Mouse (Mus musculus) midbrain, embryonic 14.5 days (tissue): Measurements from ENCODE around the gene Hdlbp. TPM values are rescaled to one million over a fixed set of nuclear protein-coding genes. Genes with fewer than 3 reads are reported as not detected.

Experiments used
- ATAC-seq: fragments of 200-750 bp; cut with Nextera tagmentation; 2 replicates; pipeline ENCODE4 v1.8.0; 2017; ENCODE audit warnings: moderate number of reproducible peaks, moderate library complexity; ENCODE audit not compliant: low FRiP score, low TSS enrichment
- DNase-seq: peaks from one replicate; pipeline ENCODE4 v3.0.0-alpha.2; 2015
- H3K27ac ChIP-seq: fragments of 300-500 bp; sonication (generic); replicated peaks from 2 replicates; pipeline ENCODE4 v1.5.1; 2014; ENCODE audit warnings: mild to moderate bottlenecking, low read depth, low read length, moderate library complexity
- H3K27me3 ChIP-seq: fragments of 300-500 bp; sonication (generic); 2 replicates; pipeline ENCODE4 v1.6.1; 2014; ENCODE audit warnings: low read length, control low read depth, mixed read lengths; ENCODE audit not compliant: control insufficient read depth, insufficient read depth
- H3K36me3 ChIP-seq: fragments of 300-500 bp; sonication (generic); 2 replicates; pipeline ENCODE4 v1.6.1; 2014; ENCODE audit warnings: low read length, control low read depth; ENCODE audit not compliant: control insufficient read depth, insufficient read depth
- H3K4me1 ChIP-seq: fragments of 300-500 bp; sonication (generic); 2 replicates; pipeline ENCODE4 v1.6.1; 2014; ENCODE audit warnings: mild to moderate bottlenecking, antibody characterized with exemption, low read length, control low read depth; ENCODE audit not compliant: control insufficient read depth, insufficient read depth
- H3K4me2 ChIP-seq: fragments of 300-500 bp; sonication (generic); 2 replicates; pipeline ENCODE4 v1.6.1; 2014; ENCODE audit warnings: mild to moderate bottlenecking, low read length, moderate library complexity
- H3K4me3 ChIP-seq: fragments of 300-500 bp; sonication (generic); replicated peaks from 2 replicates; pipeline ENCODE4 v1.5.1; 2014; ENCODE audit warnings: low read depth, low read length
- H3K9ac ChIP-seq: fragments of 300-500 bp; sonication (generic); replicated peaks from 2 replicates; pipeline ENCODE4 v1.6.1; 2014; ENCODE audit warnings: mild to moderate bottlenecking, low read length, moderate library complexity
- H3K9me3 ChIP-seq: fragments of 300-500 bp; sonication (generic); 2 replicates; pipeline ENCODE4 v1.6.1; 2016; ENCODE audit warnings: low read length, control low read depth, mixed read lengths; ENCODE audit not compliant: control insufficient read depth
- WGBS: fragments of 180-500 bp; shearing (Covaris S2); extraction: QIAGEN DNeasy Blood & Tissue Kit; methylation state at CpG from one replicate; pipeline ENCODE4 v1.1.7; 2014; 5-methylcytosine and 5-hydroxymethylcytosine counted together
- polyA plus RNA-seq: library from polyadenylated mRNA; unstranded; fragments of >200 nt; fragmentation: Nextera tagmentation; extraction: Ambion mirVana; gene quantifications from 2 replicates; pipeline ENCODE4 v1.2.1, GENCODE M21; 2014

Gene Hdlbp
- polyA plus RNA-seq, 1 experiment from 2014 or later = 69.0 TPM

GRCm38 (mm10) chr1:93403403-93403802, 75.2 kb downstream of the Hdlbp start:
- H3K27ac ChIP-seq = no peak overlapping the region
- H3K4me1 ChIP-seq = no peaks in the 10 kb centered on the region
- DNase-seq = no peak
- ATAC-seq = no peak
- no peaks in the 10 kb centered on the region for H3K27me3 ChIP-seq
- no peaks in the 10 kb centered on the region for H3K9me3 ChIP-seq
- H3K4me3 ChIP-seq = no peak overlapping the region
- no peak overlapping the region for H3K9ac ChIP-seq
- H3K36me3 ChIP-seq = peaks cover 27% of the 10 kb centered on the region
- 91% methylated on average over 4 of the region's 4 CpGs for WGBS
- H3K4me2 ChIP-seq = no peak overlapping the region

GRCm38 (mm10) chr1:93401191-93402052, 77.2 kb downstream of the Hdlbp start:
- peak; percentile 12 for DNase-seq
- no peak for ATAC-seq
- H3K9ac ChIP-seq = no peak overlapping the region

GRCm38 (mm10) chr1:93388906-93389305, 89.7 kb downstream of the Hdlbp start:
- H3K9me3 ChIP-seq = no peaks in the 10 kb centered on the region
- no peak for DNase-seq
- no peak overlapping the region for H3K4me3 ChIP-seq
- no peak overlapping the region for H3K4me2 ChIP-seq
- H3K9ac ChIP-seq = no peak overlapping the region
- H3K36me3 ChIP-seq = no peaks in the 10 kb centered on the region
- H3K27ac ChIP-seq = no peak overlapping the region
- WGBS = 76% methylated on average over 2 of the region's 2 CpGs
- no peaks in the 10 kb centered on the region for H3K27me3 ChIP-seq
- H3K4me1 ChIP-seq = no peaks in the 10 kb centered on the region
- no peak for ATAC-seq

More at GRCm38 (mm10) chr1:93401191-93402052, 77.2 kb downstream of the Hdlbp start:
- Histone ChIP-seq H3K9me3 (no peaks in the 10 kb centered on the region), H3K36me3 (peaks cover 7% of the 10 kb centered on the region), H3K27me3 (no peaks in the 10 kb centered on the region), H3K4me3 (no peak overlapping the region), H3K4me2 (peak overlapping the region; percentile 34), H3K4me1 (no peaks in the 10 kb centered on the region), H3K27ac (no peak overlapping the region)
- WGBS = 22% methylated on average over 38 of the region's 38 CpGs

GRCm38 (mm10) chr1:93387198-93387597, 91.4 kb downstream of the Hdlbp start:
- H3K9me3 ChIP-seq = no peaks in the 10 kb centered on the region
- H3K9ac ChIP-seq = no peak overlapping the region
- 83% methylated on average over 2 of the region's 2 CpGs for WGBS
- no peak for ATAC-seq
- H3K27ac ChIP-seq = no peak overlapping the region
- H3K27me3 ChIP-seq = no peaks in the 10 kb centered on the region
- DNase-seq = no peak
- H3K4me3 ChIP-seq = no peak overlapping the region
- H3K36me3 ChIP-seq = no peaks in the 10 kb centered on the region
- H3K4me1 ChIP-seq = no peaks in the 10 kb centered on the region
- no peak overlapping the region for H3K4me2 ChIP-seq

- DNase-seq (no peak), ATAC-seq (no peak)
- 80% methylated on average over 5 of the region's 5 CpGs for WGBS
- Histone ChIP-seq H3K27me3 (no peaks in the 10 kb centered on the region), H3K4me3 (no peak overlapping the region), H3K4me2 (no peak overlapping the region), H3K36me3 (no peaks in the 10 kb centered on the region), H3K9ac (no peak overlapping the region), H3K9me3 (no peaks in the 10 kb centered on the region), H3K27ac (no peak overlapping the region), H3K4me1 (no peaks in the 10 kb centered on the region)
These were observed 99.5 kb downstream of the Hdlbp start for GRCm38 (mm10) chr1:93379117-93379516.

GRCm38 (mm10) chr1:93377307-93377706, 101.3 kb downstream of the Hdlbp start:
- no peak for DNase-seq
- no peak overlapping the region for H3K9ac ChIP-seq
- H3K9me3 ChIP-seq = no peaks in the 10 kb centered on the region
- H3K4me3 ChIP-seq = no peak overlapping the region
- no peaks in the 10 kb centered on the region for H3K27me3 ChIP-seq
- H3K27ac ChIP-seq = no peak overlapping the region
- no peaks in the 10 kb centered on the region for H3K36me3 ChIP-seq
- WGBS = 75% methylated on average over 5 of the region's 5 CpGs
- H3K4me1 ChIP-seq = no peaks in the 10 kb centered on the region
- H3K4me2 ChIP-seq = no peak overlapping the region
- ATAC-seq = no peak

- Histone ChIP-seq H3K4me2 (no peak within 1 kb of the TSS), H3K4me3 (no peak within 1 kb of the TSS), H3K9me3 (no peaks in the 10 kb centered on the region), H3K27ac (no peak within 1 kb of the TSS), H3K9ac (no peak within 1 kb of the TSS), H3K4me1 (no peaks in the 10 kb centered on the region), H3K36me3 (no peaks in the 10 kb centered on the region), H3K27me3 (no peaks in the 10 kb centered on the region)
- 72% methylated on average over 4 of the region's 4 CpGs for WGBS
- DNase-seq = no peak
- no peak for ATAC-seq
These were observed 105.0 kb downstream of the Hdlbp start, which contains the start of gene Ano7 for GRCm38 (mm10) chr1:93373665-93374064. Ano7 (plus strand) TSS chr1:93373930.

- ATAC-seq = no peak
These were observed 113.0 kb downstream of the Hdlbp start for GRCm38 (mm10) chr1:93365641-93366040.

GRCm38 (mm10) chr1:93362661-93363060, 116.0 kb downstream of the Hdlbp start:
- H3K27ac ChIP-seq = no peak overlapping the region
- H3K9me3 ChIP-seq = no peaks in the 10 kb centered on the region
- H3K4me3 ChIP-seq = no peak overlapping the region
- H3K27me3 ChIP-seq = no peaks in the 10 kb centered on the region
- WGBS = 89% methylated on average over 4 of the region's 4 CpGs
- no peaks in the 10 kb centered on the region for H3K4me1 ChIP-seq
- peaks cover 81% of the 10 kb centered on the region for H3K36me3 ChIP-seq
- no peak overlapping the region for H3K4me2 ChIP-seq
- ATAC-seq (no peak), DNase-seq (no peak)
- H3K9ac ChIP-seq = no peak overlapping the region

More at GRCm38 (mm10) chr1:93365641-93366040, 113.0 kb downstream of the Hdlbp start:
- WGBS = 97% methylated on average over 6 of the region's 6 CpGs
- Histone ChIP-seq H3K36me3 (peaks cover 55% of the 10 kb centered on the region), H3K9me3 (no peaks in the 10 kb centered on the region), H3K27ac (no peak overlapping the region), H3K9ac (no peak overlapping the region), H3K27me3 (no peaks in the 10 kb centered on the region), H3K4me2 (no peak overlapping the region), H3K4me3 (no peak overlapping the region), H3K4me1 (no peaks in the 10 kb centered on the region)
- DNase-seq = no peak
